Mouse (Mus musculus) lung, embryonic 14.5 days (tissue): ENCODE data around the gene Rheb. TPM values are rescaled to one million over a fixed set of nuclear protein-coding genes. Genes with fewer than 3 reads are reported as not detected.
"Not testable (repeated sequence)": the region's sequence is repeated elsewhere in the genome, so short reads cannot be mapped to it uniquely, and the experiment has no call there.

Experiments
- ATAC-seq: fragments of 200-750 bp; cut with Nextera tagmentation; 2 replicates; pipeline ENCODE4 v1.8.0; 2017; ENCODE audit warnings: mild to moderate bottlenecking, moderate TSS enrichment, moderate library complexity; ENCODE audit not compliant: insufficient read depth
- DNase-seq: peaks from one replicate; pipeline ENCODE4 v3.0.0-alpha.2; 2015
- H3K27ac ChIP-seq: fragments of 300-500 bp; sonication (generic); 2 replicates; pipeline ENCODE4 v1.5.1; 2014; ENCODE audit warnings: low read depth, mild to moderate bottlenecking, moderate library complexity
- H3K27me3 ChIP-seq: fragments of 300-500 bp; sonication (generic); 2 replicates; pipeline ENCODE4 v1.6.1; 2014; ENCODE audit warnings: low read length, control low read depth; ENCODE audit not compliant: insufficient read depth
- H3K36me3 ChIP-seq: fragments of 300-500 bp; sonication (generic); 2 replicates; pipeline ENCODE4 v1.6.1; 2014; ENCODE audit warnings: control low read depth; ENCODE audit not compliant: insufficient read depth
- H3K4me1 ChIP-seq: fragments of 300-500 bp; sonication (generic); 2 replicates; pipeline ENCODE4 v1.6.1; 2014; ENCODE audit warnings: antibody characterized with exemption, control low read depth; ENCODE audit not compliant: insufficient read depth
- H3K4me2 ChIP-seq: fragments of 300-500 bp; sonication (generic); 2 replicates; pipeline ENCODE4 v1.6.1; 2014; ENCODE audit warnings: mild to moderate bottlenecking
- H3K4me3 ChIP-seq: fragments of 300-500 bp; sonication (generic); 2 replicates; pipeline ENCODE4 v1.5.1; 2014; ENCODE audit warnings: low read depth, low read length
- H3K9ac ChIP-seq: fragments of 300-500 bp; sonication (generic); 2 replicates; pipeline ENCODE4 v1.6.1; 2014
- H3K9me3 ChIP-seq: fragments of 300-500 bp; sonication (generic); 2 replicates; pipeline ENCODE4 v1.6.1; 2016; ENCODE audit warnings: low read depth, low read length, control low read depth
- CTCF ChIP-seq: IDR thresholded peaks from 2 replicates; pipeline ENCODE4 v1.5.1; 2016; ENCODE audit warnings: antibody characterized with exemption, low read depth
- WGBS: fragments of 180-500 bp; shearing (Covaris S2); extraction: QIAGEN DNeasy Blood & Tissue Kit; methylation state at CpG from one replicate; pipeline ENCODE4 v1.1.7; 2014; 5-methylcytosine and 5-hydroxymethylcytosine counted together
- polyA plus RNA-seq: library from polyadenylated mRNA; unstranded; fragments of >200 nt; fragmentation: Nextera tagmentation; extraction: Ambion mirVana; gene quantifications from 2 replicates; pipeline ENCODE4 v1.2.1, GENCODE M21; 2014

Rheb gene
- polyA plus RNA-seq, 1 experiment from 2014 or later: 198 TPM

DNA sequence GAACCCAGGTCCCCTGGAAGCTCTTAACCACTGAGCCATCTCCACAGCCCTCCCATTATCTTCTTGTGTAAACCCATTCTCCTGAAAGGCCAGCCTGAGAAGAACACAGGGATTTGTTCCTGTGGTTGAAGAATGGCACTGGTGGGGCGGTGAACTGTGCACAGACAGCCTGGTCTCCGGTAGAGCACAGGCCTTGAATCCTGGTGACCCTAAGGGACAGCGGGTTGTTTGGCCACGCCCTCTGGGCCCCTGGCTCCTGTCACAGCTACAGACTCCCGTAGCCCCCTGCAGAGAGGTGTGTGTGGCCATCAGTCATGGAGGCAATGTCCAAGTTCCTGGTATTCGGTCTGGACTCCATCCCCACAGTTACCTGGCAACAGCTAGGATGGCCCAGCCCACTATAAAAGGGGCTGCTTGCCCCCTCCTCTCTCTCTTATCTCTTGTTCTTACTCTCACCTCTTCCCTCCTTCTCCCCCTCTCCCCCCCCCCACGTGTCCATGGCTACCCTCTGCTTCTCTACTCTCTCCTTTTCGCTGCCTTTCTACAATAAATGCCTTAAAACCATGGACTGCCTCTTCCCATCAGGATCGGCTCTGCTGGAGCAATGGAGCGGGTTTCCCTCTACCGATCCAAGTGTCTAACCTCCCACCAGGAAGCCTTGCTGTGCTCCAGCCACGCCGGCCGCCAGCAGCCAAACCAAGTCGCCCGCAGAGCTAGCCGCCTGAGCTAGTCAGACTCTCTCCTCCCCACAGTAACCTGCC lies 64.2 kb downstream of the Rheb start:
- WGBS: 23% methylated on average over 17 of the region's 17 CpGs
- ATAC-seq (no peak), DNase-seq (no peak)
- no peak for TF ChIP-seq CTCF
- peak overlapping the region; percentile 27; the same call in 1 of the 2 replicates for H3K4me2 ChIP-seq
- no peaks in the 10 kb centered on the region for H3K36me3 ChIP-seq
- 0 out of 2 replicates have a peak, but pooled peaks cover 6% of the 10 kb centered on the region for H3K27me3 ChIP-seq
- H3K4me1 ChIP-seq: no peaks in the 10 kb centered on the region
- no peaks in the 10 kb centered on the region for H3K9me3 ChIP-seq
- H3K27ac ChIP-seq: no peak overlapping the region
- no peak overlapping the region for H3K4me3 ChIP-seq
- H3K9ac ChIP-seq: no peak overlapping the region

DNA sequence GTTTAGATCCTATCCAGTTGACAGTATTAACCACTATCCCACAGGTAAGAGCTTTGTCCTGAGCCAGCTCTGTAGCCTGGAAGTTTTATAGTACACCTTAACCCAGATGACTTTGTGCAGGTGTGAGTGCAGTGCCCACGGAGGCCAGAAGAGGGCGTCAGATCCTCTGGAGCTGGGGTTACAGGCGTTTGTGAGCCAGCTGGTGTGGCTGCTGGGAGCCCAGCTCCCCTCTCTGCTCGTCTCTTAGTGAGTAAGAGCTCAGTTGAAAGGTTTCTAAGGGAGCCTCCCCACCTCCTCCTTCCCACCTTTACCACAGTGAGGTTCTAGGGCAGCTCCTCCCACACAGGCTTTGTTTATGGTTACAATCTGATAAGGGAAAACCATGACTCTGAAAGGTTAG lies 65.7 kb downstream of the Rheb start:
- Histone ChIP-seq H3K4me3 (no peak overlapping the region), H3K36me3 (no peaks in the 10 kb centered on the region), H3K4me1 (no peaks in the 10 kb centered on the region), H3K4me2 (no peak overlapping the region), H3K9me3 (no peaks in the 10 kb centered on the region), H3K9ac (no peak overlapping the region), H3K27me3 (0 out of 2 replicates have a peak, but pooled peaks cover 6% of the 10 kb centered on the region), H3K27ac (no peak overlapping the region)
- no peak for ATAC-seq
- no peak for DNase-seq
- WGBS: 54% methylated on average over 4 of the region's 4 CpGs
- peak; percentile 28; the same call in 1 of the 2 replicates for TF ChIP-seq CTCF

DNA sequence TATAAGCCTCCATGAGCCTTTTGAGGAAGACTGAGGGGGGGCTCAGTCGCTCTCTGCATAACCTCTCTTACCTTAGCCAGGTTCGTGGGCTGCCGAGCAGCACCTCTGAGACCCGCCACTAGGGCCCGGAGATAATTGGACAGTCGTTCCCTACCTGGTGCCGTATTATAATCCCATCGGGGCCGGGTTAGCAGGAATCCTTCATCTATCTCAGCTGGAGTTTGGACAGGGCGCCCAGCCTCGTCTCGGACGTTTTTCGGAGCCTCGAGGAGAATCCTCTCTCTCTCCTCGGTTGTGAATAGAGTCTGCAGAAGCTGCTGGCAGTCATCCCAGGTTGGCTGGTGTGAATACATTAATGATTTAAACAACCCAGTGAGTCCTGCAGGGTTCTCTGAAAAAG lies 67.9 kb downstream of the Rheb start:
- WGBS: 77% methylated on average over 16 of the region's 16 CpGs

DNA sequence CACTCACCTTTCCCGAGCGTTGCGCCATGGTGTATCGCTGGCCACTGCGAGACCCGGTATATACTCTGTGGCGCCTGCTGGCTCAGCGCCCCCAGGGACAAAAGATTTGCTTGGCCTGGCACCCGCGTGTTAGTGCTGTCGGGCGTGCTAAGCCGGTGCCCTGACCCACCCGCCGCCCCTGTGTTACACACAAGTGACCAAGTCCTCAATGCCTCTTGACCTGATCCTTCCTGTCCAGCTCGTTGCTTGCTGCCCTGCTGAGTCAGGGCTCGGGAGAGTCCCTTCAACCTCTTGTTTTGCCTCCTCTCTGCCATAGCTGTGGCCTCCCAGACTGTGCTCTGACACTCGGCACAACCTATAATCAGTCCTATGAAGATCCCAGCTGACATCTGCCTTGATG lies 84.6 kb downstream of the Rheb start, which contains the start of gene Crygn:
Gene Crygn, minus strand, starts transcription at position 193 of the 400 bp plus-strand sequence.
- H3K27ac ChIP-seq: no peak within 1 kb of the TSS
- H3K9me3 ChIP-seq: no peaks in the 10 kb centered on the region
- no peaks in the 10 kb centered on the region for H3K27me3 ChIP-seq
- no peak within 1 kb of the TSS for H3K4me2 ChIP-seq
- DNase-seq (no peak), ATAC-seq (no peak)
- H3K36me3 ChIP-seq: no peaks in the 10 kb centered on the region
- H3K4me3 ChIP-seq: no peak within 1 kb of the TSS
- WGBS: 42% methylated on average over 18 of the region's 18 CpGs
- H3K9ac ChIP-seq: no peak within 1 kb of the TSS
- peaks cover 6% of the 10 kb centered on the region; the same call in 1 of the 2 replicates for H3K4me1 ChIP-seq
- TF ChIP-seq CTCF: no peak

More for the DNA sequence above, 67.9 kb downstream of the Rheb start:
- not testable (repeated sequence) for H3K9me3 ChIP-seq, H3K9ac ChIP-seq, H3K27ac ChIP-seq, H3K4me1 ChIP-seq, ATAC-seq, H3K4me3 ChIP-seq, H3K36me3 ChIP-seq, H3K4me2 ChIP-seq, H3K27me3 ChIP-seq
- peak; percentile 17 for DNase-seq

DNA sequence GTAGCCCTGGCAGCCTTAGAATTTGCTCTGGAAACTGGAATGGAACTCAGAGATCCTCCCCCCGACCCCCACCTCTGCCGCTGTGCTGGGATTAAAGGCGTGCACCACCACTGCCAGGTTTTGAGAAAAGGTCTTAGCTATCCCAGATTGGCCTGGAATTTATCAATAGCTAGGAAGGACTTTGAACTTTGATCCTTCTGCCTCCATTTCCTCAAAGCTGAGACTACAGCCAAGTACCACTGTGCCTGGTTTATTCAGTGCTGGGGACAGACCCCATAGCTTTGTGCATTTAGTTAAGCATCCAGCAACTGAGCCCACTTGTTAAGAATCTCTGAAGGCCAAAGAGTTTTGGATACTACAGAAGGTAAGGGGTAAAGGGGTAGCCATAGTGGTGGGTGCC lies 85.5 kb downstream of the Rheb start:
- ATAC-seq: no peak
- 63% methylated on average over 3 of the region's 3 CpGs for WGBS

More for the DNA sequence above, 85.5 kb downstream of the Rheb start:
- Histone ChIP-seq H3K4me1 (peaks cover 9% of the 10 kb centered on the region; the same call in 1 of the 2 replicates), H3K4me3 (no peak overlapping the region), H3K27ac (no peak overlapping the region), H3K9me3 (no peaks in the 10 kb centered on the region), H3K27me3 (no peaks in the 10 kb centered on the region), H3K9ac (no peak overlapping the region), H3K4me2 (no peak overlapping the region), H3K36me3 (no peaks in the 10 kb centered on the region)
- TF ChIP-seq CTCF: no peak
- DNase-seq: no peak

Other genes with a start within 250 kb of the Rheb start
- gene Smarcd3, start 218.2 kb downstream of the Rheb start, polyA plus RNA-seq: 37.2 and 39.1 TPM in 2 replicates
- gene Nub1, start 157.1 kb downstream of the Rheb start, polyA plus RNA-seq: 31.6 and 34.1 TPM in 2 replicates
- 39.7 and 43.9 TPM in 2 replicates for gene Wdr86, start 111.9 kb downstream of the Rheb start, polyA plus RNA-seq
- 1.8 and 2.3 TPM in 2 replicates for gene Crygn, start 84.6 kb downstream of the Rheb start, polyA plus RNA-seq